Mouse (Mus musculus): ENCODE measurements around the gene Kcnmb1.

Gene Kcnmb1

GRCm38 (mm10) chr11:33962688-33963407 lies at the start of gene Kcnmb1:
TSS of gene Kcnmb1 (plus strand) at chr11:33963013.
- in situ Hi-C loops (cut with MboI, MseI) = loop anchor here (10.0 to 25.0 kb wide), 2 partner anchors 249 to 252 kb away; partner anchors contain the start of gene Foxi1 (in 1 of the 2)

GRCm38 (mm10) chr11:33913061-33913460 lies 49.8 kb upstream of the Kcnmb1 start:
- in situ Hi-C loops (cut with MboI, MseI) = loop anchor here in 1 of 2 experiments (5.0 kb wide), 1 partner anchor 181 kb away; no protein-coding TSS in a partner anchor

- in situ Hi-C loops (cut with MboI, MseI) = loop anchor here in 1 of 2 experiments (5.0 kb wide), 1 partner anchor 182 kb away; no protein-coding TSS in a partner anchor
Measured at GRCm38 (mm10) chr11:33914216-33914615, 48.6 kb upstream of the Kcnmb1 start.

- in situ Hi-C loops (cut with MboI, MseI) = loop anchor here in 1 of 2 experiments (5.0 kb wide), 1 partner anchor 185 kb away; no protein-coding TSS in a partner anchor
Measured at GRCm38 (mm10) chr11:33917574-33917973, 45.2 kb upstream of the Kcnmb1 start.

- in situ Hi-C loops (cut with MboI, MseI) = loop anchor here in 1 of 2 experiments (5.0 kb wide), 1 partner anchor 186 kb away; no protein-coding TSS in a partner anchor
Measured at GRCm38 (mm10) chr11:33918424-33918823, 44.4 kb upstream of the Kcnmb1 start.

GRCm38 (mm10) chr11:33919826-33920225 lies 43.0 kb upstream of the Kcnmb1 start:
- in situ Hi-C loops (cut with MboI, MseI) = loop anchor here in 1 of 2 experiments (5.0 to 10.0 kb wide), 2 partner anchors 188 to 1775 kb away; no protein-coding TSS in a partner anchor

GRCm38 (mm10) chr11:33921451-33921850 lies 41.4 kb upstream of the Kcnmb1 start:
- in situ Hi-C loops (cut with MboI, MseI) = loop anchor here in 1 of 2 experiments (10.0 kb wide), 1 partner anchor 1777 kb away; no protein-coding TSS in a partner anchor

- in situ Hi-C loops (cut with MboI, MseI) = loop anchor here in 1 of 2 experiments (10.0 kb wide), 1 partner anchor 1778 kb away; no protein-coding TSS in a partner anchor
Measured at GRCm38 (mm10) chr11:33923031-33923430, 39.8 kb upstream of the Kcnmb1 start.

GRCm38 (mm10) chr11:33925778-33926177 lies 37.0 kb upstream of the Kcnmb1 start:
- in situ Hi-C loops (cut with MboI, MseI) = loop anchor here in 1 of 2 experiments (10.0 kb wide), 1 partner anchor 1781 kb away; no protein-coding TSS in a partner anchor

GRCm38 (mm10) chr11:33926551-33926950 lies 36.3 kb upstream of the Kcnmb1 start:
- in situ Hi-C loops (cut with MboI, MseI) = loop anchor here in 1 of 2 experiments (10.0 kb wide), 1 partner anchor 1782 kb away; no protein-coding TSS in a partner anchor

- in situ Hi-C loops (cut with MboI, MseI) = loop anchor here in 1 of 2 experiments (10.0 kb wide), 1 partner anchor 1783 kb away; no protein-coding TSS in a partner anchor
Measured at GRCm38 (mm10) chr11:33927321-33927720, 35.5 kb upstream of the Kcnmb1 start.

GRCm38 (mm10) chr11:33927836-33928235 lies 35.0 kb upstream of the Kcnmb1 start:
- in situ Hi-C loops (cut with MboI, MseI) = loop anchor here in 1 of 2 experiments (10.0 kb wide), 1 partner anchor 1783 kb away; no protein-coding TSS in a partner anchor

- in situ Hi-C loops (cut with MboI, MseI) = loop anchor here in 1 of 2 experiments (10.0 kb wide), 1 partner anchor 1784 kb away; no protein-coding TSS in a partner anchor
Measured at GRCm38 (mm10) chr11:33928658-33929057, 34.2 kb upstream of the Kcnmb1 start.

- in situ Hi-C loops (cut with MboI, MseI) = loop anchor here in 1 of 2 experiments (10.0 kb wide), 1 partner anchor 1785 kb away; no protein-coding TSS in a partner anchor
Measured at GRCm38 (mm10) chr11:33929412-33929811, 33.4 kb upstream of the Kcnmb1 start.

GRCm38 (mm10) chr11:33931836-33932385 lies 30.9 kb upstream of the Kcnmb1 start:
- in situ Hi-C loops (cut with MboI, MseI) = loop anchor here in 1 of 2 experiments (5.0 kb wide), 1 partner anchor 75 kb away; no protein-coding TSS in a partner anchor

- in situ Hi-C loops (cut with MboI, MseI) = loop anchor here in 1 of 2 experiments (5.0 kb wide), 1 partner anchor 75 kb away; no protein-coding TSS in a partner anchor
Measured at GRCm38 (mm10) chr11:33932386-33933111, 30.3 kb upstream of the Kcnmb1 start.

GRCm38 (mm10) chr11:33934286-33934685 lies 28.5 kb upstream of the Kcnmb1 start:
- in situ Hi-C loops (cut with MboI, MseI) = loop anchor here in 1 of 2 experiments (5.0 kb wide), 1 partner anchor 73 kb away; no protein-coding TSS in a partner anchor

GRCm38 (mm10) chr11:33937641-33938040 lies 25.2 kb upstream of the Kcnmb1 start:
- in situ Hi-C loops (cut with MboI, MseI) = no loop called here

- in situ Hi-C loops (cut with MboI, MseI) = no loop called here
Measured at GRCm38 (mm10) chr11:33938561-33939274, 24.1 kb upstream of the Kcnmb1 start.
